Mouse (Mus musculus) skeletal muscle tissue, adult 2 months (tissue): ENCODE data around the gene Pdxp.

Experiments used
- DNase-seq: peaks from one replicate; pipeline ENCODE4 v3.0.0-alpha.2; 2012; ENCODE audit warnings: low read depth, low spot score

The Pdxp gene

DNA sequence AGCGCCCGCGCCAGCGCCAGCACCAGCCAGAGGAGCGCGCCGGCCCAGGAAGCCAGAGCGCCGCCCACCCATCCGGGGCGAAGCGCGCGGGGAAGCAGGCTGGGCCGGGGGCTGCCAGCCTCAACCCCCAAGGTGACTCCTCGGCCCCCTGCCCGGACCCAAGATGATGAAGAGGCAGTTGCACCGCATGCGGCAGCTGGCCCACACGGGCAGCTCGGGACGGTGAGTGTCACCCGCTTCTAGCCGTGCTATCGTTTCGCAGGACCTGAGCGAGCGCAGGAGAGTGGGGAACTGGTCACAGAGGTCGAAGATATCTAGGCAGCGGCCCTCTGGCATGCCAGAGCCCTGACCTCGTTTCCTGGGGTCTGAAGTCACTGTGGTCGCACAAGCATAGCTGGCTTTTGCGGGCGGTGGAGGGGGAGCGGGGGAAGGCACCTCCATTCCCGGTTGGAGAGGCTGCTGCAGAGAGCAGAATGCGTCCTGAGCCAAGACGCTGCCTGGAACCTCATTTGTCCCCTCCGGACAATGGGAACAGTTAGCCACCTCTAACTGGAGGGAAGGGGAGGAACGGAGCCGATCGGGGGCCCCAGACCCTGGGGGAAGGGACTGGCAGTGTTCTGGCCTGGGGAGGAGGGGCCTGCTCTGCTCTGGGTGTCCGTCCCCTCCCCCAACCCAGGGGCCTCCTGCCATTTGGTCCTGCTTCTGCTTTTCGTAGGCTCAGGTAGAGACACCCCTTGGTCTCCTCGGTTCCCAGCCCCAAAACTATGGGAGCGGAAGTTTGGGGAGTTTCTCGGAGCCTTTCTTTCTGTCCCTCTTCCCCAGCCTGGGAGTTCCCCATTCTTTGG, 13.8 kb upstream of the Pdxp start, which contains the start of gene Sh3bp1:
Sh3bp1 (plus strand) TSS at position 29 of the 845 bp plus-strand sequence.
- no peak for DNase-seq

- no peak for DNase-seq
Observed at GRCm38 (mm10) chr15:78900585-78901421, 12.9 kb upstream of the Pdxp start.

- no peak for DNase-seq
Observed at GRCm38 (mm10) chr15:78901422-78901789, 12.3 kb upstream of the Pdxp start.

GRCm38 (mm10) chr15:78903243-78903642, 10.5 kb upstream of the Pdxp start:
- DNase-seq = peak; percentile 72

GRCm38 (mm10) chr15:78908399-78908798, 5.3 kb upstream of the Pdxp start:
- DNase-seq = no peak

- DNase-seq = no peak
Observed at GRCm38 (mm10) chr15:78908982-78909381, 4.7 kb upstream of the Pdxp start.

GRCm38 (mm10) chr15:78912040-78912439, 1.7 kb upstream of the Pdxp start:
- DNase-seq = no peak

DNA sequence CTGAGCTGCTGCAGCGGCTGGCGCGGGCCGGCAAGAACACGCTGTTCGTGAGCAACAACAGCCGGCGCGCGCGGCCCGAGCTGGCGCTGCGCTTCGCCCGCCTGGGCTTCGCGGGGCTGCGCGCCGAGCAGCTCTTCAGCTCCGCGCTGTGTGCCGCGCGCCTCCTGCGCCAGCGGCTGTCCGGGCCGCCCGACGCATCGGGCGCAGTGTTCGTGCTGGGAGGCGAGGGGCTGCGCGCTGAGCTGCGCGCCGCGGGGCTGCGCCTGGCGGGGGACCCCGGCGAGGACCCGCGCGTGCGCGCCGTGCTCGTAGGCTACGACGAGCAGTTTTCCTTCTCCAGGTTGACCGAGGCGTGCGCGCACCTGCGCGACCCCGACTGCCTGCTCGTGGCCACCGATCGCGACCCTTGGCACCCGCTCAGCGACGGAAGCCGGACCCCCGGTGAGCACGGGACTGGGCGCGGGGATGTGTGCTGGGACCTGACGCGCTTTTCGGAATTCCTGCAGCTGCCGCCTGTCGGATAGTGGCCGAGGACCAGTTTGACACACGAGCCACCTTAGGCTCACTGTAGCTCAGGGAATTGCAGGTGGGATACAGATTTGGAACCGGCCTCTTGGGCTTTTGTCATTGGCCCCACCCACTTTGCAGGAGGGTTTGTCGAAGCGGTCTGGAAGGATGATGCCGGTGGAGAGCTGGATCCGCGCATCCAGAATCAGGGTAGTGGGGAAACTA, 538 bp downstream of the Pdxp start:
- no peak for DNase-seq

- no peak for DNase-seq
Observed at GRCm38 (mm10) chr15:78914823-78915659, 1.3 kb downstream of the Pdxp start.

GRCm38 (mm10) chr15:78915660-78916017, 1.9 kb downstream of the Pdxp start:
- peak; percentile 73 for DNase-seq

GRCm38 (mm10) chr15:78916052-78916826, 2.5 kb downstream of the Pdxp start:
- DNase-seq = no peak

- no peak for DNase-seq
Observed at GRCm38 (mm10) chr15:78918126-78918525, 4.4 kb downstream of the Pdxp start.

DNA sequence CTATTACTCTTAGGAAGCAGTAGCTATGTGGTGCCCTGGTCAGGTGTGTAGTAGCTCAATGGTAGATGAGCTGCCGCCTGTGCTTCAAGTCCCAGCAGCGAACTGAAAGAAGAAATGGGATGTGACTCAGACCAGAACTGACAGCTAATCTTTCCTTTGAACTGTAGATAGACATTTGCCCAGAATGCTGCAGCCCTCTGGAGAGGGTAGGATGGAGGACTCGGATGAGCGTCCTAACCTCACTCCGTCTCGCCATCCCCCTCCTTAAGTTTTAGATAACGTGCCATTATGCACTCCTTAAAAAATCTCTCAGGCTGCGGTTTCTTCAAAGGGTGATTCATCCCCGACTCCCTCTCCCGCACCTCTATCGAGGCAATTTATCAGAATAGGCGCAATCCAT, 6.2 kb downstream of the Pdxp start:
- no peak for DNase-seq

- DNase-seq = no peak
Observed at GRCm38 (mm10) chr15:78922700-78923099, 9.0 kb downstream of the Pdxp start.

- no peak for DNase-seq
Observed at GRCm38 (mm10) chr15:78923585-78923984, 9.9 kb downstream of the Pdxp start.

DNA sequence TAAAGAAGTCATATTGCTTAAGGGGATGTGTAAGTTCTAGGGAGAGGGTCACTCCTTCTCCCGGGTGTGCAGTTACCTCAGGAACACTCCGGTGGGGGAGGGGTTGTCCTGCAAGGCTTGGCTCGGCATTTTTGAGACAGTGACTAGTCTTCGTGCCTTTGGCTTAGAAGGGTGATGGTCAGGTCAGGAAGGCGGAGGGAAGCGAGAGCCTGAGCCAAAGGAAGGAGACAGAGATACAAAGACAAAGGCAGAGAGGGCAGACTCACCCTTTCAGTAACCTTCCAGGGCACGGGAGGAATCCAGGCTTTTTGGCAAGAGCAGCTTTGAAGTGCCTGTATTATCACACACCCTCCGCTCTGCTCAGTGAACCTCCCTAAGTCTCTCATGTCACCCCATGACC, 11.4 kb downstream of the Pdxp start:
- no peak for DNase-seq

- peak; percentile 96 for DNase-seq
Observed at GRCm38 (mm10) chr15:78926021-78926919, 12.6 kb downstream of the Pdxp start, which contains the start of gene Lgals1. Lgals1 (plus strand) TSS chr15:78926725.

DNA sequence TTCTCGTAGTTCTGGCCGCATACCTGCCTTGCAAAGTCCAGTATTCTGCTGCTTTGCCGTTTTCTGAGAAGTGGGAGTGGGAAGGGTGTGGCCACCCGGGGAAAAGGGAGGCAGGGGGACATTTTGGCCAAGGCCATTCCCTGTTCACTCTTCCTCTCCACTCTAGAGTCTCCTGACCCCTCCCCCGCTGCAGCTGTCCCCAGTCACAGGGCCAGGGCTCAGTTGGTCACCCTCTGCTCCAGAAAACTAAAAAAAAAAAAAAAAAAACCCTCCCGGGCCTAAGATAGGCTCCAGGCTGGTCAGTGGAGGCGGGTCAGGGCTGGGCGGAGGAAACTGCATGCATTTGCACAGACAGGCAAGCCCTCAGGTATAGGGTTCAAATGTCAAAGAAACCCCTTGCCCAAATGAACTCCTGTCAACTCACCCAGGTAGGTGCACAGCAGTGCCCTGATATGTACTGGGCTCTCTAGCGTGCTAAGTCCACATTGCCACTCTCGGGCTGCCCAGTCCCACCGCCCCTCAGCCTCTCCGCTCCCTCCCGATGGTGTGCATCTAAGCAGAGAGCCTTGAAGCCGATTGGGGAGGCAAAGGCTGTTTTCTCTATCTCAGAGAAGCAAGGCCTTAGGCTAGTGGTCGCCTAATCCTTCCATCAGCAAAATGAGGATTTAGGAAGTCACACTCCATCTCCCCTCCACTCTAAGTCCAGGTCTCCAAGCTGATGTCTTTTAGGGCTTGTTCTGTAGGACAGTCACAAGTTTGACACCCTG, 13.5 kb downstream of the Pdxp start:
- peak; percentile 68 for DNase-seq
